Mouse (Mus musculus): ENCODE data around the gene Nr2e3. TPM values are rescaled to one million over a fixed set of nuclear protein-coding genes. Genes with fewer than 3 reads are reported as not detected.
"Not testable (repeated sequence)": the region's sequence is repeated elsewhere in the genome, so short reads cannot be mapped to it uniquely, and the experiment has no call there.

Gene Nr2e3
- not detected in 3 replicates for total RNA-seq (2017)

GRCm38 (mm10) chr9:59960559-59960958 is at the start of gene Nr2e3:
TSS of gene Nr2e3 (minus strand) at chr9:59960659.
- no peak for ATAC-seq (replicated peaks; ENCODE audit: insufficient number of reproducible peaks, low FRiP score, low TSS enrichment, poor library complexity, severe bottlenecking)

- no peak for ATAC-seq (replicated peaks; ENCODE audit: insufficient number of reproducible peaks, low FRiP score, low TSS enrichment, poor library complexity, severe bottlenecking)
These were observed 48.5 kb upstream of the Nr2e3 start for GRCm38 (mm10) chr9:60008936-60009335.

- no peak for ATAC-seq (replicated peaks; ENCODE audit: insufficient number of reproducible peaks, low FRiP score, low TSS enrichment, poor library complexity, severe bottlenecking)
These were observed 41.9 kb upstream of the Nr2e3 start for GRCm38 (mm10) chr9:60002323-60002722.

GRCm38 (mm10) chr9:60001444-60001843 is 41.0 kb upstream of the Nr2e3 start:
- ATAC-seq (replicated peaks; ENCODE audit: insufficient number of reproducible peaks, low FRiP score, low TSS enrichment, poor library complexity, severe bottlenecking) = no peak

- ATAC-seq (replicated peaks; ENCODE audit: insufficient number of reproducible peaks, low FRiP score, low TSS enrichment, poor library complexity, severe bottlenecking) = no peak
These were observed 37.3 kb upstream of the Nr2e3 start for GRCm38 (mm10) chr9:59997725-59998124.

- no peak for ATAC-seq (replicated peaks; ENCODE audit: insufficient number of reproducible peaks, low FRiP score, low TSS enrichment, poor library complexity, severe bottlenecking)
These were observed 30.9 kb upstream of the Nr2e3 start for GRCm38 (mm10) chr9:59991407-59991806.

- no peak for ATAC-seq (replicated peaks; ENCODE audit: insufficient number of reproducible peaks, low FRiP score, low TSS enrichment, poor library complexity, severe bottlenecking)
These were observed 29.4 kb upstream of the Nr2e3 start for GRCm38 (mm10) chr9:59989864-59990263.

- ATAC-seq (replicated peaks; ENCODE audit: insufficient number of reproducible peaks, low FRiP score, low TSS enrichment, poor library complexity, severe bottlenecking) = no peak
These were observed 25.6 kb upstream of the Nr2e3 start for GRCm38 (mm10) chr9:59985900-59986572.

- no peak for ATAC-seq (replicated peaks; ENCODE audit: insufficient number of reproducible peaks, low FRiP score, low TSS enrichment, poor library complexity, severe bottlenecking)
These were observed 20.7 kb upstream of the Nr2e3 start for GRCm38 (mm10) chr9:59981116-59981515.

GRCm38 (mm10) chr9:59971263-59971662 is 10.8 kb upstream of the Nr2e3 start:
- ATAC-seq (replicated peaks; ENCODE audit: insufficient number of reproducible peaks, low FRiP score, low TSS enrichment, poor library complexity, severe bottlenecking) = no peak

- no peak for ATAC-seq (replicated peaks; ENCODE audit: insufficient number of reproducible peaks, low FRiP score, low TSS enrichment, poor library complexity, severe bottlenecking)
These were observed 8.9 kb upstream of the Nr2e3 start for GRCm38 (mm10) chr9:59969383-59969782.

GRCm38 (mm10) chr9:59965046-59965445 is 4.6 kb upstream of the Nr2e3 start:
- no peak for ATAC-seq (replicated peaks; ENCODE audit: insufficient number of reproducible peaks, low FRiP score, low TSS enrichment, poor library complexity, severe bottlenecking)

- no peak for ATAC-seq (replicated peaks; ENCODE audit: insufficient number of reproducible peaks, low FRiP score, low TSS enrichment, poor library complexity, severe bottlenecking)
These were observed 3.9 kb upstream of the Nr2e3 start for GRCm38 (mm10) chr9:59964367-59964766.

- no peak for ATAC-seq (replicated peaks; ENCODE audit: insufficient number of reproducible peaks, low FRiP score, low TSS enrichment, poor library complexity, severe bottlenecking)
These were observed 919 bp upstream of the Nr2e3 start for GRCm38 (mm10) chr9:59961201-59961955.

- ATAC-seq (replicated peaks; ENCODE audit: insufficient number of reproducible peaks, low FRiP score, low TSS enrichment, poor library complexity, severe bottlenecking) = no peak
These were observed 1.2 kb downstream of the Nr2e3 start for GRCm38 (mm10) chr9:59959276-59959675.

GRCm38 (mm10) chr9:59958115-59958514 is 2.3 kb downstream of the Nr2e3 start:
- ATAC-seq (replicated peaks; ENCODE audit: insufficient number of reproducible peaks, low FRiP score, low TSS enrichment, poor library complexity, severe bottlenecking) = not testable (repeated sequence)

GRCm38 (mm10) chr9:59956496-59956895 is 4.0 kb downstream of the Nr2e3 start:
- ATAC-seq (replicated peaks; ENCODE audit: insufficient number of reproducible peaks, low FRiP score, low TSS enrichment, poor library complexity, severe bottlenecking) = no peak

GRCm38 (mm10) chr9:59955692-59956091 is 4.8 kb downstream of the Nr2e3 start:
- no peak for ATAC-seq (replicated peaks; ENCODE audit: insufficient number of reproducible peaks, low FRiP score, low TSS enrichment, poor library complexity, severe bottlenecking)

GRCm38 (mm10) chr9:59955199-59955598 is 5.3 kb downstream of the Nr2e3 start:
- no peak for ATAC-seq (replicated peaks; ENCODE audit: insufficient number of reproducible peaks, low FRiP score, low TSS enrichment, poor library complexity, severe bottlenecking)

- no peak for ATAC-seq (replicated peaks; ENCODE audit: insufficient number of reproducible peaks, low FRiP score, low TSS enrichment, poor library complexity, severe bottlenecking)
These were observed 6.9 kb downstream of the Nr2e3 start for GRCm38 (mm10) chr9:59953556-59953955.

Data from monocyte, adult 5-6 weeks (primary cell).